Mouse (Mus musculus): ENCODE measurements around the gene Cct6b.
"Not testable (repeated sequence)": the region's sequence is repeated elsewhere in the genome, so short reads cannot be mapped to it uniquely, and the experiment has no call there.

Gene Cct6b

GRCm38 (mm10) chr11:82705082-82705481, 59.0 kb downstream of the Cct6b start:
- DNase-seq (ENCODE audit: low spot score): no peak

GRCm38 (mm10) chr11:82699865-82700410, 64.2 kb downstream of the Cct6b start:
- no peak for DNase-seq (ENCODE audit: low spot score)

GRCm38 (mm10) chr11:82695930-82696329, 68.2 kb downstream of the Cct6b start:
- no peak for DNase-seq (ENCODE audit: low spot score)

- DNase-seq (ENCODE audit: low spot score): not testable (repeated sequence)
Measured at GRCm38 (mm10) chr11:82694947-82695346, 69.2 kb downstream of the Cct6b start.

GRCm38 (mm10) chr11:82692668-82693067, 71.5 kb downstream of the Cct6b start:
- no peak for DNase-seq (ENCODE audit: low spot score)

- DNase-seq (ENCODE audit: low spot score): no peak
Measured at GRCm38 (mm10) chr11:82690476-82690875, 73.6 kb downstream of the Cct6b start.

- DNase-seq (ENCODE audit: low spot score): no peak
Measured at GRCm38 (mm10) chr11:82687668-82688067, 76.5 kb downstream of the Cct6b start.

GRCm38 (mm10) chr11:82684676-82685075, 79.4 kb downstream of the Cct6b start:
- no peak for DNase-seq (ENCODE audit: low spot score)

- no peak for DNase-seq (ENCODE audit: low spot score)
Measured at GRCm38 (mm10) chr11:82683765-82684505, 80.2 kb downstream of the Cct6b start.

GRCm38 (mm10) chr11:82678561-82678960, 85.6 kb downstream of the Cct6b start:
- DNase-seq (ENCODE audit: low spot score): no peak
